ENCODE assay signal across 18 mouse cellular contexts in the genomic region with DNA sequence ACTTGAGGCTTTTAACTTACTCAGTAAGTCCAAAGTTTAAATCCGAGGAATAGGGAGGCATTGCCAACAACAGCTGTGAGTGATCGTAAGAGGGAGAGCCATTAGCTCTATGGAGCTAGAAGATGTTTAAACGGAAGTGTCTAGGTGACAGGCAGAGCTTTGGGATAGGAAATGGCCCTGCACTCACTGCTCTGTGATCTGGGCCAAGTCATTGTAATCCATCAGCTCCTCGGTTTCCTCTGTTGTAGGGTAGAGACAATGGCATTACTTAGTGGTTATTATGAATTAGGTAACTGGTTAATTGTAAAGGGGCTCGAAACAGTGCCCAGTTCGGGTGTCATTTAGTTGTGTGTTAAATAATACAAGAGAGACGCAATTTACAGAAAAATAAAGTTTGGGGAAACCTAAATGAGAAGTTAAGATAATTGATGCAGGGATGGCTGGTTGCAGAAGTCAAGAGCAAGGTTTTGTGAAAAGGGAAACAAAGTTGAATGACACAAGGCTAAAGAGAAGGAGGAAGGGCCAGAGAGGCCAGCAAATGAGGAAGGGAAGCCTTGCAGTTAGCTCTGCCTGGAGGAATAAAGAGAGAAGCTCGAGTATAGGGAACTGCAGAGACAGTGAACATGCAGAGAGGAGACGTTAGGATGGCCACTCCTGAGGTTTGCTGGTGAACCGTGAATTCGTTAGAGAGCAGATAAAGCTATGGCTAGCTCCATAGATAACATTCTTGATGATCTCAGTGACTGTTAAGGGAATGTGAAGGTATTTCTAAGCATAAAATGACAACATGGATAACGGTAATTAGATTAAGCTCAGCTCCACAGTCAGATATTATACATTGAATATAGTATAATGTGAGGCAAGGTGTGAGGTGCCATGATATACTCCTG. TPM values are rescaled to one million over a fixed set of nuclear protein-coding genes. Genes with fewer than 3 reads are reported as not detected.
DNase-seq lines count a peak whose midpoint lies in the region; ATAC-seq and TF ChIP-seq lines count a peak whose summit lies in the region.
"Had no signal": no experiment of that assay in that cellular context is flagged by ENCODE, and none has a peak within 500 bp of the region (broad histone marks: within the 10 kb centered on the region; RNA-seq: fewer than 3 reads in every experiment).

No protein-coding gene starts in this region.

- no peak overlapping the region for H3K9ac ChIP-seq in liver, adult 2 months (ENCODE audit: low read depth, low read length)
- H3K9ac ChIP-seq in liver, embryonic 12.5 days = no peak overlapping the region
- no peak overlapping the region for H3K9ac ChIP-seq in MEL (ENCODE audit: control insufficient read depth, low read depth, low read length, poor library complexity, severe bottlenecking)
- H3K9ac ChIP-seq: embryonic facial prominence, embryonic 13.5 days; hindbrain, embryonic 13.5 days; kidney, embryonic 15.5 days; lung, embryonic 15.5 days; midbrain, embryonic 12.5 days had no signal

- no peak for TF ChIP-seq CTCF in liver, adult 2 months (IDR thresholded peaks at IDR 0.05; ENCODE audit: low read depth, low read length)
- TF ChIP-seq CTCF in MEL (IDR thresholded peaks at IDR 0.05 in 2 of 3, conservative IDR thresholded peaks at IDR 0.05 in 1 of 3; ENCODE audit: control insufficient read depth in 1 of 3, insufficient read depth in 1 of 3, low read depth in 2 of 3, low read length in 3 of 3, poor library complexity in 1 of 3, severe bottlenecking in 1 of 3) = no peak

- H3K79me2 ChIP-seq in liver, adult 2 months (ENCODE audit: control insufficient read depth, insufficient read depth, low read length) = no peaks in the 10 kb centered on the region; the same call in 1 of the 2 replicates
- H3K79me2 ChIP-seq in MEL (ENCODE audit: control insufficient read depth, insufficient read depth, low read length, poor library complexity) = peaks cover 5% of the 10 kb centered on the region

- H3K9me3 ChIP-seq in liver, embryonic 12.5 days (replicated peaks) = no peaks in the 10 kb centered on the region
- H3K9me3 ChIP-seq in MEL (replicated peaks; ENCODE audit: insufficient read depth, low read length) = no peaks in the 10 kb centered on the region
- H3K9me3 ChIP-seq: embryonic facial prominence, embryonic 13.5 days; hindbrain, embryonic 13.5 days; kidney, embryonic 15.5 days; limb, embryonic 10.5 days; lung, embryonic 15.5 days; midbrain, embryonic 12.5 days had no signal

- 77% methylated on average over 12 of the region's 12 CpGs for WGBS in liver, adult 2 months
- WGBS in liver, embryonic 12.5 days (ENCODE audit: insufficient replicate concordance) = 34% methylated on average over 12 of the region's 12 CpGs

- TF ChIP-seq POLR2A in liver, adult 2 months (IDR thresholded peaks at IDR 0.05; ENCODE audit: extremely low read depth, insufficient read depth, low read length) = no peak
- TF ChIP-seq POLR2A in MEL (IDR thresholded peaks at IDR 0.05; ENCODE audit: control insufficient read depth in 1 of 2, insufficient read depth in 1 of 2, low read depth in 1 of 2, low read length in 2 of 2, poor library complexity in 1 of 2) = 0 out of 4 replicates have a peak, but pooled peaks of 1 of the 2 experiments have one; percentile 30

- peak; percentile 51 to 79 for TF ChIP-seq EP300 in MEL (IDR thresholded peaks at IDR 0.05; ENCODE audit: low read depth in 1 of 2, low read length in 2 of 2)

- H3K27ac ChIP-seq in liver, adult 2 months (replicated peaks; ENCODE audit: insufficient read depth, low read depth, low read length) = no peak overlapping the region
- H3K27ac ChIP-seq in liver, embryonic 12.5 days = no peak overlapping the region
- peak overlapping the region; percentile 31; the same call in 1 of the 2 replicates for H3K27ac ChIP-seq in MEL (ENCODE audit: control insufficient read depth, low read depth, low read length)
- H3K27ac ChIP-seq: embryonic facial prominence, embryonic 13.5 days; hindbrain, embryonic 13.5 days; kidney, embryonic 15.5 days; layer of hippocampus, adult 2 months; left cerebral cortex, adult 2 months; limb, embryonic 10.5 days; lung, embryonic 15.5 days; midbrain, embryonic 12.5 days had no signal

- H3K4me2 ChIP-seq in liver, embryonic 12.5 days = no peak overlapping the region
- H3K4me2 ChIP-seq: embryonic facial prominence, embryonic 13.5 days; hindbrain, embryonic 13.5 days; kidney, embryonic 15.5 days; lung, embryonic 15.5 days; midbrain, embryonic 12.5 days had no signal

- no peak for ATAC-seq in liver, embryonic 12.5 days
- peak; percentile 77 for ATAC-seq in megakaryocyte, adult 5-6 weeks (ENCODE audit: poor library complexity, severe bottlenecking)

- H3K4me1 ChIP-seq in liver, adult 2 months (ENCODE audit: control insufficient read depth, insufficient read depth, low read length) = no peaks in the 10 kb centered on the region
- H3K4me1 ChIP-seq in liver, embryonic 12.5 days = peaks cover 51% of the 10 kb centered on the region
- peaks cover 14% of the 10 kb centered on the region in 2 experiments for H3K4me1 ChIP-seq in MEL (ENCODE audit: control insufficient read depth in 1 of 2, insufficient read depth in 2 of 2, low read length in 2 of 2)

- peak; percentile 42 for DNase-seq in liver, adult 2 months (ENCODE audit: extremely low read depth, low read depth, low spot score)
- DNase-seq in MEL (ENCODE audit: low read depth, low spot score) = peak; percentile 75
- DNase-seq in brain, adult 2 months (ENCODE audit: low read depth, low spot score) = peak; percentile 29
- DNase-seq in right cerebral cortex, postnatal 14 days = no peak
- DNase-seq in thymus, postnatal 36 days = no peak
- DNase-seq: cerebellum, adult 11-12 months; retina, postnatal 1 day; thymus, adult 18-20 months had no signal

- H3K27me3 ChIP-seq in liver, adult 2 months (ENCODE audit: control insufficient read depth, insufficient read depth, low read length) = no peaks in the 10 kb centered on the region
- H3K27me3 ChIP-seq in liver, embryonic 12.5 days (replicated peaks) = peaks cover 8% of the 10 kb centered on the region; the same call in 1 of the 2 replicates
- no peaks in the 10 kb centered on the region for H3K27me3 ChIP-seq in MEL (ENCODE audit: control insufficient read depth in 1 of 2, insufficient read depth in 2 of 2, low read length in 2 of 2)

- TF ChIP-seq RAD21 in MEL (IDR thresholded peaks at IDR 0.05; ENCODE audit: low read depth, low read length) = no peak

- no peaks in the 10 kb centered on the region for H3K36me3 ChIP-seq in liver, adult 2 months (ENCODE audit: control insufficient read depth, insufficient read depth, low read length)
- no peaks in the 10 kb centered on the region for H3K36me3 ChIP-seq in liver, embryonic 12.5 days
- peaks cover 0 to 21% of the 10 kb centered on the region in 2 experiments; a peak in 2 of 4 replicates for H3K36me3 ChIP-seq in MEL (ENCODE audit: control insufficient read depth in 1 of 2, insufficient read depth in 2 of 2, low read length in 2 of 2)
- H3K36me3 ChIP-seq: embryonic facial prominence, embryonic 13.5 days; hindbrain, embryonic 13.5 days; kidney, embryonic 15.5 days; limb, embryonic 10.5 days; lung, embryonic 15.5 days; midbrain, embryonic 12.5 days had no signal

- no peak overlapping the region for H3K4me3 ChIP-seq in liver, adult 2 months (ENCODE audit: insufficient read depth, low read depth, low read length)
- no peak overlapping the region for H3K4me3 ChIP-seq in liver, embryonic 12.5 days
- H3K4me3 ChIP-seq in MEL (ENCODE audit: control insufficient read depth in 1 of 2, insufficient read depth in 1 of 2, low read depth in 2 of 2, low read length in 2 of 2) = no peak overlapping the region
- H3K4me3 ChIP-seq: embryonic facial prominence, embryonic 13.5 days; hindbrain, embryonic 13.5 days; kidney, embryonic 15.5 days; layer of hippocampus, adult 2 months; left cerebral cortex, adult 2 months; limb, embryonic 10.5 days; lung, embryonic 15.5 days; midbrain, embryonic 12.5 days had no signal

TF ChIP-seq in MEL, 35 proteins besides CTCF, POLR2A, EP300 and RAD21:
- TF ChIP-seq POLR2AphosphoS5 (IDR thresholded peaks at IDR 0.05; ENCODE audit: borderline replicate concordance, low read depth, low read length) = no peak
- TF ChIP-seq ETS1 (IDR thresholded peaks at IDR 0.05; ENCODE audit: low read depth, low read length) = peak; percentile 37; the same call in 1 of the 2 replicates
- TF ChIP-seq BHLHE40 (IDR thresholded peaks at IDR 0.05; ENCODE audit: borderline replicate concordance, low read depth, low read length) = no peak
- peak; percentile 72 for TF ChIP-seq MYB (IDR thresholded peaks at IDR 0.05; ENCODE audit: low read depth, low read length)
- TF ChIP-seq ELF1 (IDR thresholded peaks at IDR 0.05; ENCODE audit: low read depth, low read length) = no peak
- TF ChIP-seq UBTF (IDR thresholded peaks at IDR 0.05; ENCODE audit: borderline replicate concordance, insufficient read depth, low read depth, low read length) = no peak
- TF ChIP-seq TAL1 (IDR thresholded peaks at IDR 0.05; ENCODE audit: low read length) = no peak
- TF ChIP-seq TCF12 (IDR thresholded peaks at IDR 0.05; ENCODE audit: low read depth, low read length) = peak; percentile 60; the same call in 1 of the 2 replicates
- peak; percentile 47 for TF ChIP-seq GATA1 (IDR thresholded peaks at IDR 0.05; ENCODE audit: low read depth, low read length)

RNA-seq across cellular contexts. Expression of gene Dock8, which starts 2.3 kb away (rescaled TPM):
- 8.9 and 10.9 TPM in 2 replicates for total RNA-seq in liver, adult 2 months (2014; rRNA removed)
- 9.7 and 10.8 TPM in 2 replicates for polyA plus RNA-seq in liver, adult 2 months (2012; rRNA removed)
- 10.6 and 11.0 TPM in 2 replicates for polyA plus RNA-seq in liver, embryonic 12.5 days (2016; fragmentation: Nextera tagmentation; extraction: Ambion mirVana)
- total RNA-seq in MEL (2012; rRNA removed) = 16.1 and 17.8 TPM in 2 replicates
- 10 to 100 TPM in 1 of 2 experiments, not detected in 1; 30.1 TPM for polyA plus RNA-seq in MEL (2012; ENCODE audit: insufficient read depth in 1 of 2, insufficient read length in 2 of 2, low read depth in 1 of 2, low replicate concordance in 2 of 2, missing spikeins in 1 of 2)
- 168 and 172 TPM in 2 replicates for total RNA-seq in megakaryocyte, adult 5-6 weeks (2015)
- 89.8 and 102 TPM in 2 replicates for total RNA-seq in megakaryocyte, adult 5-6 weeks (2017)

RNA-seq across cellular contexts. Expression of gene Cbwd1, which starts 35.6 kb away (rescaled TPM):
- total RNA-seq in liver, adult 2 months (2014; rRNA removed) = 8.5 and 9.7 TPM in 2 replicates
- 0.82 and 1.1 TPM in 2 replicates for polyA plus RNA-seq in liver, adult 2 months (2012; rRNA removed)
- 14.4 and 16.9 TPM in 2 replicates for polyA plus RNA-seq in liver, embryonic 12.5 days (2016; fragmentation: Nextera tagmentation; extraction: Ambion mirVana)
- 20.5 and 24.0 TPM in 2 replicates for total RNA-seq in MEL (2012; rRNA removed)
- polyA plus RNA-seq in MEL (2012; ENCODE audit: insufficient read depth in 1 of 2, insufficient read length in 2 of 2, low read depth in 1 of 2, low replicate concordance in 2 of 2, missing spikeins in 1 of 2) = 10 to 100 TPM in 1 of 2 experiments, not detected in 1; 14.2 TPM
- 5.9 and 7.3 TPM in 2 replicates for total RNA-seq in megakaryocyte, adult 5-6 weeks (2015)
- total RNA-seq in megakaryocyte, adult 5-6 weeks (2017) = 10.4 and 16.2 TPM in 2 replicates

Comparison
In these comparisons a context has a peak if more than half of its experiments do, and no peak if none do; other contexts are left out.
1. DNase-seq: peak in liver, adult 2 months (single experiment), MEL (single experiment) and brain, adult 2 months (single experiment); none in right cerebral cortex, postnatal 14 days (single experiment) and thymus, postnatal 36 days (0 of 2).